Mouse (Mus musculus): Measurements from ENCODE around the gene Gm49373. TPM values are rescaled to one million over a fixed set of nuclear protein-coding genes. Genes with fewer than 3 reads are reported as not detected.

Gene Gm49373
- polyA plus RNA-seq, 1 experiment from 2014 or later: 0.42 TPM

- Histone ChIP-seq H3K4me3 (no peak overlapping the region), H3K27ac (replicated peaks) (no peak overlapping the region), H3K4me1 (peaks cover 25% of the 10 kb centered on the region), H3K9me3 (no peaks in the 10 kb centered on the region), H3K36me3 (replicated peaks) (no peaks in the 10 kb centered on the region), H3K27me3 (replicated peaks; ENCODE audit: low read depth, poor library complexity, severe bottlenecking) (peaks cover 70% of the 10 kb centered on the region)
- WGBS: 74% methylated on average over 2 of the region's 2 CpGs
- DNase-seq (ENCODE audit: low spot score): no peak
Measured at GRCm38 (mm10) chr9:21018600-21018999, 54.3 kb downstream of the Gm49373 start.

GRCm38 (mm10) chr9:21017177-21017575 is 55.7 kb downstream of the Gm49373 start:
- Histone ChIP-seq H3K4me1 (peaks cover 27% of the 10 kb centered on the region), H3K27ac (replicated peaks) (no peak overlapping the region), H3K4me3 (peak overlapping the region; percentile 49), H3K27me3 (replicated peaks; ENCODE audit: low read depth, poor library complexity, severe bottlenecking) (peaks cover 76% of the 10 kb centered on the region), H3K9me3 (no peaks in the 10 kb centered on the region), H3K36me3 (replicated peaks) (no peaks in the 10 kb centered on the region)
- WGBS: 35% methylated on average over 4 of the region's 4 CpGs
- DNase-seq (ENCODE audit: low spot score): no peak

- DNase-seq (ENCODE audit: low spot score): no peak
- peak overlapping the region; percentile 49 for H3K4me3 ChIP-seq
Measured at GRCm38 (mm10) chr9:21016331-21017176, 56.3 kb downstream of the Gm49373 start.

GRCm38 (mm10) chr9:21015571-21016130 is 57.2 kb downstream of the Gm49373 start, which contains the start of gene Icam1:
Icam1 (plus strand) TSS chr9:21015985.
- peak within 1 kb of the TSS; percentile 51; the same call in 1 of the 2 replicates for H3K27ac ChIP-seq (replicated peaks)
- WGBS: 1% methylated on average over 30 of the region's 30 CpGs
- DNase-seq (ENCODE audit: low spot score): peak; percentile 57

More at GRCm38 (mm10) chr9:21016331-21017176, 56.3 kb downstream of the Gm49373 start:
- no peak overlapping the region; the same call in 1 of the 2 replicates for H3K27ac ChIP-seq (replicated peaks)
- no peaks in the 10 kb centered on the region for H3K36me3 ChIP-seq (replicated peaks)
- peaks cover 30% of the 10 kb centered on the region for H3K4me1 ChIP-seq
- no peaks in the 10 kb centered on the region for H3K9me3 ChIP-seq
- 6% methylated on average over 17 of the region's 17 CpGs for WGBS
- peaks cover 71% of the 10 kb centered on the region for H3K27me3 ChIP-seq (replicated peaks; ENCODE audit: low read depth, poor library complexity, severe bottlenecking)

GRCm38 (mm10) chr9:21014691-21015570 is 58.0 kb downstream of the Gm49373 start:
- Histone ChIP-seq H3K27ac (replicated peaks) (peak overlapping the region; percentile 51; the same call in 1 of the 2 replicates), H3K36me3 (replicated peaks) (no peaks in the 10 kb centered on the region), H3K4me1 (peaks cover 30% of the 10 kb centered on the region), H3K27me3 (replicated peaks; ENCODE audit: low read depth, poor library complexity, severe bottlenecking) (peaks cover 67% of the 10 kb centered on the region), H3K9me3 (no peaks in the 10 kb centered on the region), H3K4me3 (peak overlapping the region; percentile 49)
- peak; percentile 39 for DNase-seq (ENCODE audit: low spot score)
- 3% methylated on average over 29 of the region's 29 CpGs for WGBS

More at GRCm38 (mm10) chr9:21015571-21016130, 57.2 kb downstream of the Gm49373 start, which contains the start of gene Icam1:
- Histone ChIP-seq H3K4me1 (peaks cover 30% of the 10 kb centered on the region), H3K36me3 (replicated peaks) (no peaks in the 10 kb centered on the region), H3K4me3 (peak within 1 kb of the TSS; percentile 49), H3K27me3 (replicated peaks; ENCODE audit: low read depth, poor library complexity, severe bottlenecking) (peaks cover 71% of the 10 kb centered on the region), H3K9me3 (no peaks in the 10 kb centered on the region)

MicroRNAs encoded within 50 kb of the gene (microRNA counts, 519-probe panel; counts per million panel counts)
- 4,380 counts per million, percentile 81 among the panel's probes with 10 or more counts for microRNA mmu-miR-1900

Small RNA genes lying within 50 kb of the gene (microRNA-seq; reads per million reads assigned to microRNA genes)
- gene Mir1900: not detected
- gene Mir7082: 1.8 reads per million

Other genes with a start within 250 kb of the Gm49373 start
- 1.1 and 2.2 TPM in 2 replicates for gene A230050P20Rik, start 204.5 kb downstream of the Gm49373 start, polyA plus RNA-seq (2016; fragmentation: Nextera tagmentation; extraction: Ambion mirVana)
- gene Angptl6, start 193.4 kb downstream of the Gm49373 start, polyA plus RNA-seq (2016; fragmentation: Nextera tagmentation; extraction: Ambion mirVana): 3.2 and 3.3 TPM in 2 replicates
- 99.2 and 100 TPM in 2 replicates for gene Ppan, start 184.9 kb downstream of the Gm49373 start, polyA plus RNA-seq (2016; fragmentation: Nextera tagmentation; extraction: Ambion mirVana)
- 411 and 431 TPM in 2 replicates for gene Eif3g, start 174.5 kb downstream of the Gm49373 start, polyA plus RNA-seq (2016; fragmentation: Nextera tagmentation; extraction: Ambion mirVana)
- 168 and 176 TPM in 2 replicates for gene Dnmt1, start 113.2 kb downstream of the Gm49373 start, polyA plus RNA-seq (2016; fragmentation: Nextera tagmentation; extraction: Ambion mirVana)
- 38.2 and 42.8 TPM in 2 replicates for gene S1pr2, start 96.3 kb downstream of the Gm49373 start, polyA plus RNA-seq (2016; fragmentation: Nextera tagmentation; extraction: Ambion mirVana)
- 154 and 161 TPM in 2 replicates for gene Mrpl4, start 70.4 kb downstream of the Gm49373 start, polyA plus RNA-seq (2016; fragmentation: Nextera tagmentation; extraction: Ambion mirVana)
- gene Icam1, start 57.1 kb downstream of the Gm49373 start, polyA plus RNA-seq (2016; fragmentation: Nextera tagmentation; extraction: Ambion mirVana): 5.9 and 6.0 TPM in 2 replicates
- gene Icam4, start 43.7 kb downstream of the Gm49373 start, polyA plus RNA-seq (2016; fragmentation: Nextera tagmentation; extraction: Ambion mirVana): 3.8 and 5.1 TPM in 2 replicates
- gene Icam5, start 41.0 kb downstream of the Gm49373 start, polyA plus RNA-seq (2016; fragmentation: Nextera tagmentation; extraction: Ambion mirVana): not detected in 2 replicates
- 0.70 and 1.8 TPM in 2 replicates for gene Zglp1, start 6.0 kb downstream of the Gm49373 start, polyA plus RNA-seq (2016; fragmentation: Nextera tagmentation; extraction: Ambion mirVana)
- 62.6 and 64.0 TPM in 2 replicates for gene Fdx1l, start 518 bp upstream of the Gm49373 start, polyA plus RNA-seq (2016; fragmentation: Nextera tagmentation; extraction: Ambion mirVana)
- gene Gm38431, start 18.9 kb upstream of the Gm49373 start, polyA plus RNA-seq (2016; fragmentation: Nextera tagmentation; extraction: Ambion mirVana): 3.5 and 4.5 TPM in 2 replicates
- 98.1 and 106 TPM in 2 replicates for gene Raver1, start 18.9 kb upstream of the Gm49373 start, polyA plus RNA-seq (2016; fragmentation: Nextera tagmentation; extraction: Ambion mirVana)
- gene Tyk2, start 58.1 kb upstream of the Gm49373 start, polyA plus RNA-seq (2016; fragmentation: Nextera tagmentation; extraction: Ambion mirVana): 14.8 and 16.1 TPM in 2 replicates
- gene Cdc37, start 76.9 kb upstream of the Gm49373 start, polyA plus RNA-seq (2016; fragmentation: Nextera tagmentation; extraction: Ambion mirVana): 418 and 430 TPM in 2 replicates
- gene Pde4a, start 92.6 kb upstream of the Gm49373 start, polyA plus RNA-seq (2016; fragmentation: Nextera tagmentation; extraction: Ambion mirVana): 4.9 and 5.3 TPM in 2 replicates
- gene Keap1, start 166.3 kb upstream of the Gm49373 start, polyA plus RNA-seq (2016; fragmentation: Nextera tagmentation; extraction: Ambion mirVana): 47.8 and 49.6 TPM in 2 replicates
- gene S1pr5, start 175.3 kb upstream of the Gm49373 start, polyA plus RNA-seq (2016; fragmentation: Nextera tagmentation; extraction: Ambion mirVana): 0.22 TPM in 1 of 2 replicates, not detected in the other
- gene Atg4d, start 192.2 kb upstream of the Gm49373 start, polyA plus RNA-seq (2016; fragmentation: Nextera tagmentation; extraction: Ambion mirVana): 37.8 and 41.3 TPM in 2 replicates
- 16.2 and 18.0 TPM in 2 replicates for gene Kri1, start 214.9 kb upstream of the Gm49373 start, polyA plus RNA-seq (2016; fragmentation: Nextera tagmentation; extraction: Ambion mirVana)
- 40.9 and 45.1 TPM in 2 replicates for gene Cdkn2d, start 218.3 kb upstream of the Gm49373 start, polyA plus RNA-seq (2016; fragmentation: Nextera tagmentation; extraction: Ambion mirVana)
- 16.8 and 18.6 TPM in 2 replicates for gene Ap1m2, start 239.2 kb upstream of the Gm49373 start, polyA plus RNA-seq (2016; fragmentation: Nextera tagmentation; extraction: Ambion mirVana)
- 86.8 and 92.7 TPM in 2 replicates for gene Slc44a2, start 247.6 kb upstream of the Gm49373 start, polyA plus RNA-seq (2016; fragmentation: Nextera tagmentation; extraction: Ambion mirVana)